Mouse (Mus musculus): ENCODE measurements around the gene Ddah1. TPM values are rescaled to one million over a fixed set of nuclear protein-coding genes. Genes with fewer than 3 reads are reported as not detected.

Gene Ddah1
- total and polyA plus RNA-seq, 3 experiments = 4.5 to 5.9 (median 5.4) TPM

DNA sequence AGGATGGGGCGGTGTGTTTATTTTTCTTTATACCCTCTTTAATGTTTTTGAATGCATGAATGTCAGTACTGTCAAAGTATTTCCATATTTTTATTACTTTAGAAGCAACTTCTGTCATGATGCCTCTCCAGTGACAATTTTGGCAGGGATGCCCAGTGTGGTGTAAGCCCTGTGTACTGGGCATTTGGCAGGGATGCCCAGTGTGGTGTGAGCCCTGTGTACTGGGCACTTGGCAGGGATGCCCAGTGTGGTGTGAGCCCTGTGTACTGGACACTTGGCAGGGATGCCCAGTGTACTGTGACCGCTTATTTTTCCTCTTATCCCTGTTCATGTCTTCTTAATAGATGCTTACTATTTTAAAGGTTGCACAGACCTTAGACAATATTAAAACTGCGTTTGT lies 85.4 kb downstream of the Ddah1 start:
- WGBS = 71% methylated on average over 3 of the region's 3 CpGs
- TF ChIP-seq CTCF (IDR thresholded peaks at IDR 0.05) = no peak
- TF ChIP-seq EP300 (IDR thresholded peaks at IDR 0.05; ENCODE audit: insufficient read depth, low read depth, low read length) = no peak
- TF ChIP-seq POLR2A (IDR thresholded peaks at IDR 0.05; ENCODE audit: insufficient read depth, low read depth, low read length) = no peak
- intact Hi-C loops (cut with DNase I) = no loop called here

GRCm38 (mm10) chr3:145844891-145845290 lies 86.4 kb downstream of the Ddah1 start:
- Histone ChIP-seq H3K36me3 (ENCODE audit: control insufficient read depth, insufficient read depth, low read length) (no peaks in the 10 kb centered on the region), H3K27ac (no peak overlapping the region), H3K9ac (ENCODE audit: low read depth, low read length) (no peak overlapping the region), H3K79me2 (replicated peaks; ENCODE audit: control insufficient read depth, insufficient read depth, low read length) (no peaks in the 10 kb centered on the region), H3K4me3 (no peak overlapping the region), H3K4me1 (ENCODE audit: control insufficient read depth, insufficient read depth, low read length) (no peaks in the 10 kb centered on the region), H3K27me3 (ENCODE audit: control insufficient read depth, insufficient read depth, low read length) (no peaks in the 10 kb centered on the region)
- TF ChIP-seq CTCF (IDR thresholded peaks at IDR 0.05) (no peak), EP300 (IDR thresholded peaks at IDR 0.05; ENCODE audit: insufficient read depth, low read depth, low read length) (no peak), POLR2A (IDR thresholded peaks at IDR 0.05; ENCODE audit: insufficient read depth, low read depth, low read length) (no peak)
- DNase-seq = no peak
- 79% methylated on average over 3 of the region's 3 CpGs for whole genome bisulfite sequencing
- intact Hi-C loops (cut with DNase I) = no loop called here

More for the DNA sequence above, 85.4 kb downstream of the Ddah1 start:
- Histone ChIP-seq H3K79me2 (replicated peaks; ENCODE audit: control insufficient read depth, insufficient read depth, low read length) (no peaks in the 10 kb centered on the region), H3K36me3 (ENCODE audit: control insufficient read depth, insufficient read depth, low read length) (no peaks in the 10 kb centered on the region), H3K4me3 (no peak overlapping the region), H3K9ac (ENCODE audit: low read depth, low read length) (no peak overlapping the region), H3K27me3 (ENCODE audit: control insufficient read depth, insufficient read depth, low read length) (no peaks in the 10 kb centered on the region), H3K27ac (no peak overlapping the region), H3K4me1 (ENCODE audit: control insufficient read depth, insufficient read depth, low read length) (no peaks in the 10 kb centered on the region)
- peak in 1 of 2 experiments; percentile 30 for DNase-seq

DNA sequence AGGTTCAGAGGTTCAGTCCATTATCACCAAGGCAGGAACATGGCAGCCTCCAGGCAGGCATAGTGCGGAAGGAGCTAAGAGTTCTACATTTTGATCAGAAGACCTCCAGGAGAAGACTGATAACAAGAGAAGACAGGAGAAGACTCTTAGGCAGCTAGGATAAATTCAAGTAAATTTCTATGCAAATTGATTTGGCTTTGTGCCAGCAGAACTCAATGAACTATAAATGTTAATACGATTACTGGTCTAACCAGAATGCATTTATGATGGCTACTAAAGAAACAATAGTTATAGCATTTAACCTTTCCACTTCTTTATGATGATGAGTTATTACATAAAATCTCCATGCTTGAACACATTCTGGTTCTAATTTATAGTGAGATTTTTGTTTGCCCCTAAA lies 87.8 kb downstream of the Ddah1 start:
- no peaks in the 10 kb centered on the region for H3K4me1 ChIP-seq (ENCODE audit: control insufficient read depth, insufficient read depth, low read length)
- H3K4me3 ChIP-seq = no peak overlapping the region
- H3K27me3 ChIP-seq (ENCODE audit: control insufficient read depth, insufficient read depth, low read length) = no peaks in the 10 kb centered on the region
- 96% methylated on average over 2 of the region's 2 CpGs for WGBS
- H3K79me2 ChIP-seq (replicated peaks; ENCODE audit: control insufficient read depth, insufficient read depth, low read length) = no peaks in the 10 kb centered on the region
- H3K27ac ChIP-seq = no peak overlapping the region
- DNase-seq = no peak
- no peak for TF ChIP-seq POLR2A (IDR thresholded peaks at IDR 0.05; ENCODE audit: insufficient read depth, low read depth, low read length)
- no peak for TF ChIP-seq EP300 (IDR thresholded peaks at IDR 0.05; ENCODE audit: insufficient read depth, low read depth, low read length)
- no peak for TF ChIP-seq CTCF (IDR thresholded peaks at IDR 0.05)
- intact Hi-C loops (cut with DNase I) = no loop called here
- H3K36me3 ChIP-seq (ENCODE audit: control insufficient read depth, insufficient read depth, low read length) = no peaks in the 10 kb centered on the region
- H3K9ac ChIP-seq (ENCODE audit: low read depth, low read length) = no peak overlapping the region

GRCm38 (mm10) chr3:145852041-145852440 lies 93.6 kb downstream of the Ddah1 start:
- Histone ChIP-seq H3K9ac (ENCODE audit: low read depth, low read length) (no peak overlapping the region), H3K79me2 (replicated peaks; ENCODE audit: control insufficient read depth, insufficient read depth, low read length) (no peaks in the 10 kb centered on the region; the same call in 1 of the 2 replicates), H3K27me3 (ENCODE audit: control insufficient read depth, insufficient read depth, low read length) (no peaks in the 10 kb centered on the region), H3K4me3 (no peak overlapping the region), H3K4me1 (ENCODE audit: control insufficient read depth, insufficient read depth, low read length) (peaks cover 1% of the 10 kb centered on the region; the same call in 1 of the 2 replicates), H3K36me3 (ENCODE audit: control insufficient read depth, insufficient read depth, low read length) (no peaks in the 10 kb centered on the region; the same call in 1 of the 2 replicates), H3K27ac (no peak overlapping the region)
- no peak for DNase-seq
- intact Hi-C loops (cut with DNase I) = no loop called here
- 67% methylated on average over 5 of the region's 5 CpGs for WGBS
- TF ChIP-seq EP300 (IDR thresholded peaks at IDR 0.05; ENCODE audit: insufficient read depth, low read depth, low read length) = no peak
- no peak for TF ChIP-seq CTCF (IDR thresholded peaks at IDR 0.05)
- no peak for TF ChIP-seq POLR2A (IDR thresholded peaks at IDR 0.05; ENCODE audit: insufficient read depth, low read depth, low read length)

DNA sequence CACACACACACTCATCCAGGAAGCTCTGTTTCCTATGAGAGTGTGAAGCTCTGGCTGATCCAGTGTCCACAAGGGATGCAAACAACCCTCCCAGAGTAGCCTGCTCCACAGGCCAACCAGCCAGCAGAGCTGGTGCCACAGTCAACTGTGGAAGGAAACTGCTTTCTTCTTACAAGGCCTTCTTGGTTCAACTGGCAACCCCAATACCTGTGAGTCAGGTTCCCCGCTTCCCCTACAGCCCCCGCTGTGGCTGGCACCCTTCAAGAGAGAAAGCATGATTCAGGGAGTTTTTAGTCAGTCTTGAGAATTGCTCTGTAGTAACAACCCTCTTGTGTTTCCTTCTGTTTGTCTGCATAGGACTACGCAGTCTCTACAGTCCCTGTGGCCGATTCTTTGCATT lies 94.3 kb downstream of the Ddah1 start:
- peaks cover 1% of the 10 kb centered on the region; the same call in 1 of the 2 replicates for H3K4me1 ChIP-seq (ENCODE audit: control insufficient read depth, insufficient read depth, low read length)
- H3K9ac ChIP-seq (ENCODE audit: low read depth, low read length) = no peak overlapping the region
- intact Hi-C loops (cut with DNase I) = no loop called here
- TF ChIP-seq EP300 (IDR thresholded peaks at IDR 0.05; ENCODE audit: insufficient read depth, low read depth, low read length) (no peak), POLR2A (IDR thresholded peaks at IDR 0.05; ENCODE audit: insufficient read depth, low read depth, low read length) (no peak), CTCF (IDR thresholded peaks at IDR 0.05) (no peak)
- no peaks in the 10 kb centered on the region; the same call in 1 of the 2 replicates for H3K79me2 ChIP-seq (replicated peaks; ENCODE audit: control insufficient read depth, insufficient read depth, low read length)
- no peak overlapping the region for H3K4me3 ChIP-seq
- no peaks in the 10 kb centered on the region for H3K27me3 ChIP-seq (ENCODE audit: control insufficient read depth, insufficient read depth, low read length)
- H3K27ac ChIP-seq = no peak overlapping the region
- 96% methylated on average over 4 of the region's 4 CpGs for WGBS
- no peak for DNase-seq
- no peaks in the 10 kb centered on the region; the same call in 1 of the 2 replicates for H3K36me3 ChIP-seq (ENCODE audit: control insufficient read depth, insufficient read depth, low read length)

GRCm38 (mm10) chr3:145853713-145854112 lies 95.2 kb downstream of the Ddah1 start:
- Histone ChIP-seq H3K4me3 (no peak overlapping the region), H3K27ac (no peak overlapping the region), H3K79me2 (replicated peaks; ENCODE audit: control insufficient read depth, insufficient read depth, low read length) (no peaks in the 10 kb centered on the region; the same call in 1 of the 2 replicates), H3K36me3 (ENCODE audit: control insufficient read depth, insufficient read depth, low read length) (no peaks in the 10 kb centered on the region; the same call in 1 of the 2 replicates), H3K9ac (ENCODE audit: low read depth, low read length) (no peak overlapping the region), H3K4me1 (ENCODE audit: control insufficient read depth, insufficient read depth, low read length) (peaks cover 1% of the 10 kb centered on the region; the same call in 1 of the 2 replicates), H3K27me3 (ENCODE audit: control insufficient read depth, insufficient read depth, low read length) (no peaks in the 10 kb centered on the region)
- no peak for DNase-seq
- WGBS = 92% methylated on average over 4 of the region's 4 CpGs
- intact Hi-C loops (cut with DNase I) = no loop called here
- no peak for TF ChIP-seq CTCF (IDR thresholded peaks at IDR 0.05)
- TF ChIP-seq EP300 (IDR thresholded peaks at IDR 0.05; ENCODE audit: insufficient read depth, low read depth, low read length) = no peak
- no peak for TF ChIP-seq POLR2A (IDR thresholded peaks at IDR 0.05; ENCODE audit: insufficient read depth, low read depth, low read length)
